Mouse (Mus musculus): ENCODE results near the gene Ostm1. TPM values are rescaled to one million over a fixed set of nuclear protein-coding genes. Genes with fewer than 3 reads are reported as not detected.

The Ostm1 gene
- polyA plus RNA-seq, 1 experiment: 7.7 TPM

- Histone ChIP-seq H3K27me3 (ENCODE audit: control insufficient read depth, insufficient read depth, insufficient read length) (peaks cover 29% of the 10 kb centered on the region), H3K36me3 (ENCODE audit: control insufficient read depth, insufficient read depth) (no peaks in the 10 kb centered on the region)
- TF ChIP-seq USF1 (IDR thresholded peaks at IDR 0.05; ENCODE audit: low read depth): no peak
- TF ChIP-seq CEBPB (IDR thresholded peaks at IDR 0.05; ENCODE audit: low read depth): no peak
- no peak for TF ChIP-seq MYOD1 (IDR thresholded peaks at IDR 0.05; ENCODE audit: control insufficient read depth, insufficient read length, low read depth)
- no peak for TF ChIP-seq FOSL1 (IDR thresholded peaks at IDR 0.05; ENCODE audit: insufficient read depth, low read length, poor library complexity, severe bottlenecking)
- no peak for TF ChIP-seq MYOG (IDR thresholded peaks at IDR 0.05; ENCODE audit: control insufficient read depth, extremely low read depth, insufficient read length)
- TF ChIP-seq CTCF (IDR thresholded peaks at IDR 0.05; ENCODE audit: control insufficient read depth, insufficient read depth, insufficient read length): no peak
These were observed 49.9 kb downstream of the Ostm1 start for GRCm38 (mm10) chr10:42633361-42634121.

DNA sequence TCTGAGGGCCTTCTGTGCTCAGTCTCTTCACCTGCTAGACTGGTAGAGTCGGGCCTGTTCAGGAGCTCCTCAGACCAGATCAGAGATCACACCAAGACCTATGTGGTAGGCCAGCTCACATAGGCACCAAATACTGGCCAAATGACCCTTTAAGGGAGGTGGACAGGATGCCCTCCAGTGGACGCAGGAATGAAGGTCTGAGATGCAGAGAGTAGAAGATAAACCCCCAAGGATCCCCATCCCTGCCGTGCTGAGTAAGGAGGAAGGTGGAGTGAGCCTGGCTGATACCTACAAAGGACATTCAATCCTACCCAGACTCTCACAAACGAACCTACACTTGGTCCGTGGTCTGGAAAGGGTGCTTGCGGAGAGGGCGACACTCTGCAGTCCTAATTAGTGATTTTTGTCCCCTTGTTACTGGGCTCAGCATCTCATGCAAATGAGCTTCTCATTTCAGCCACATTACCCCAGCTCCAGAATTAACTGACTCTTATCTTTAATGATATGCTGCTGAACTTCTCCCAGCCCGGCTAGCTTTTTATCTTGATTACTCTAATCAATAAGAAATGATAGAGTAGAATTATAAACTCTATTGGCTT is 50.6 kb downstream of the Ostm1 start:
- peaks cover 24% of the 10 kb centered on the region for H3K27me3 ChIP-seq (ENCODE audit: control insufficient read depth, insufficient read depth, insufficient read length)
- H3ac ChIP-seq (ENCODE audit: control insufficient read depth, insufficient read length, low read depth): no peak overlapping the region
- no peaks in the 10 kb centered on the region for H3K36me3 ChIP-seq (ENCODE audit: control insufficient read depth, insufficient read depth)
- no peak overlapping the region for H3K4me3 ChIP-seq (ENCODE audit: insufficient read depth, poor library complexity, severe bottlenecking)
- TF ChIP-seq MYOD1 (IDR thresholded peaks at IDR 0.05; ENCODE audit: control insufficient read depth, insufficient read length, low read depth) (no peak), USF1 (IDR thresholded peaks at IDR 0.05; ENCODE audit: low read depth) (no peak), FOSL1 (IDR thresholded peaks at IDR 0.05; ENCODE audit: insufficient read depth, low read length, poor library complexity, severe bottlenecking) (no peak), CTCF (IDR thresholded peaks at IDR 0.05; ENCODE audit: control insufficient read depth, insufficient read depth, insufficient read length) (no peak), CEBPB (IDR thresholded peaks at IDR 0.05; ENCODE audit: low read depth) (no peak), MAX (IDR thresholded peaks at IDR 0.05) (no peak), MYOG (IDR thresholded peaks at IDR 0.05; ENCODE audit: control insufficient read depth, extremely low read depth, insufficient read length) (no peak)
- no peaks in the 10 kb centered on the region for H3K79me2 ChIP-seq (ENCODE audit: control insufficient read depth, insufficient read depth)
- H3K79me3 ChIP-seq (ENCODE audit: low read depth): no peaks in the 10 kb centered on the region

More at GRCm38 (mm10) chr10:42633361-42634121, 49.9 kb downstream of the Ostm1 start:
- Histone ChIP-seq H3K4me3 (ENCODE audit: insufficient read depth, poor library complexity, severe bottlenecking) (peak overlapping the region; percentile 23), H3ac (ENCODE audit: control insufficient read depth, insufficient read length, low read depth) (peak overlapping the region; percentile 51), H3K79me2 (ENCODE audit: control insufficient read depth, insufficient read depth) (no peaks in the 10 kb centered on the region), H3K79me3 (ENCODE audit: low read depth) (no peaks in the 10 kb centered on the region)

GRCm38 (mm10) chr10:42635046-42635445 is 51.4 kb downstream of the Ostm1 start:
- Histone ChIP-seq H3K79me3 (ENCODE audit: low read depth) (no peaks in the 10 kb centered on the region), H3K4me3 (ENCODE audit: insufficient read depth, poor library complexity, severe bottlenecking) (no peak overlapping the region), H3K27me3 (ENCODE audit: control insufficient read depth, insufficient read depth, insufficient read length) (peaks cover 17% of the 10 kb centered on the region), H3ac (ENCODE audit: control insufficient read depth, insufficient read length, low read depth) (no peak overlapping the region), H3K79me2 (ENCODE audit: control insufficient read depth, insufficient read depth) (no peaks in the 10 kb centered on the region), H3K36me3 (ENCODE audit: control insufficient read depth, insufficient read depth) (no peaks in the 10 kb centered on the region)
- no peak for TF ChIP-seq MYOD1 (IDR thresholded peaks at IDR 0.05; ENCODE audit: control insufficient read depth, insufficient read length, low read depth)
- no peak for TF ChIP-seq CTCF (IDR thresholded peaks at IDR 0.05; ENCODE audit: control insufficient read depth, insufficient read depth, insufficient read length)
- no peak for TF ChIP-seq MAX (IDR thresholded peaks at IDR 0.05)
- TF ChIP-seq FOSL1 (IDR thresholded peaks at IDR 0.05; ENCODE audit: insufficient read depth, low read length, poor library complexity, severe bottlenecking): no peak
- TF ChIP-seq MYOG (IDR thresholded peaks at IDR 0.05; ENCODE audit: control insufficient read depth, extremely low read depth, insufficient read length): no peak
- TF ChIP-seq USF1 (IDR thresholded peaks at IDR 0.05; ENCODE audit: low read depth): no peak
- TF ChIP-seq CEBPB (IDR thresholded peaks at IDR 0.05; ENCODE audit: low read depth): no peak

DNA sequence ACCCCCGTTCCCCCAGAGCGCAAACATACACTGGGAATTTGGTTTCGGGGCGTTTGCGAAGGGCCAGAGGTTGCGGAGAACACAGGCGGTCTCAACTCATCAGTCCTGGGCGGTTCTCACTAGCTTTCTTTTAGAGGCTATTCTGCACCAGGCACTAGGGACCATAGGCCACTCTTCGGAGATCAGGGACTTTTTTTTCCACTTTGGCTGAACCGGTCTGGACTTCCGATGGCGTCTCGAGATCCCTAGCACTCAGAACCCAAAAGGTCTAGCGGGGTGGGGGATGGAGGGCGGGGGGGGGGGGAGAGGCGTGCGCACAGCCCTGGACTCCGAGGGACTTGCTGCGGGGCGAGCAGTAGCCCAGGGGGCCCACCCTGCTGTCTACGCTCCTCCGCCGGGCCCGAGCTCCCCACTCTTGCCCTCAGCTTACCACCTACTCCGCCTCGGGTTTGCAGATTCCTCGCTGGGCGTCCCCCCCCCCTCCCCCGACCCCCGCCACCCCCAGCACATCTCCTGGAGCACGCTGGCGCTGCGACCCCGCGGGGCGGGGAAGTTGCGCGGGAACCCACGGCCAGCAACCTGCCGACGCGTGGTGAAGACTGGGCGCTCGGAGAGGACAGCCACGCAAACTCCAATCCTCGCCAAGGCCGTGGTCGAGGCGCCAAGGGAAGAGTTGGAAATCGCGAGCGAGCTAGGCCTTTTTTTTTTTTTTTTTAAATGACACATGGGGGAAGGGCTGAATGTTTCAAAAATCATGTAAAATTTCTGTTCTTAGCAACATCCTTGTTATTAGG is 52.1 kb downstream of the Ostm1 start:
- Histone ChIP-seq H3K27me3 (ENCODE audit: control insufficient read depth, insufficient read depth, insufficient read length) (peaks cover 14% of the 10 kb centered on the region), H3K79me3 (ENCODE audit: low read depth) (no peaks in the 10 kb centered on the region), H3K4me3 (ENCODE audit: insufficient read depth, poor library complexity, severe bottlenecking) (no peak overlapping the region)

More for the DNA sequence above, 52.1 kb downstream of the Ostm1 start:
- H3K36me3 ChIP-seq (ENCODE audit: control insufficient read depth, insufficient read depth): no peaks in the 10 kb centered on the region
- TF ChIP-seq MYOD1 (IDR thresholded peaks at IDR 0.05; ENCODE audit: control insufficient read depth, insufficient read length, low read depth) (no peak), FOSL1 (IDR thresholded peaks at IDR 0.05; ENCODE audit: insufficient read depth, low read length, poor library complexity, severe bottlenecking) (no peak), CEBPB (IDR thresholded peaks at IDR 0.05; ENCODE audit: low read depth) (no peak), MYOG (IDR thresholded peaks at IDR 0.05; ENCODE audit: control insufficient read depth, extremely low read depth, insufficient read length) (no peak), USF1 (IDR thresholded peaks at IDR 0.05; ENCODE audit: low read depth) (no peak), MAX (IDR thresholded peaks at IDR 0.05) (no peak), CTCF (IDR thresholded peaks at IDR 0.05; ENCODE audit: control insufficient read depth, insufficient read depth, insufficient read length) (no peak)
- no peaks in the 10 kb centered on the region for H3K79me2 ChIP-seq (ENCODE audit: control insufficient read depth, insufficient read depth)
- no peak overlapping the region for H3ac ChIP-seq (ENCODE audit: control insufficient read depth, insufficient read length, low read depth)
